Mouse (Mus musculus): ENCODE measurements around the gene Aldh3b1. TPM values are rescaled to one million over a fixed set of nuclear protein-coding genes. Genes with fewer than 3 reads are reported as not detected.
A peak's percentile ranks its signal among the peaks of the same experiment; 100 is the strongest.
"Not testable (repeated sequence)": the region's sequence is repeated elsewhere in the genome, so short reads cannot be mapped to it uniquely, and the experiment has no call there.

Gene Aldh3b1
- polyA plus RNA-seq, 1 experiment from 2014 or later = 16.1 TPM

DNA sequence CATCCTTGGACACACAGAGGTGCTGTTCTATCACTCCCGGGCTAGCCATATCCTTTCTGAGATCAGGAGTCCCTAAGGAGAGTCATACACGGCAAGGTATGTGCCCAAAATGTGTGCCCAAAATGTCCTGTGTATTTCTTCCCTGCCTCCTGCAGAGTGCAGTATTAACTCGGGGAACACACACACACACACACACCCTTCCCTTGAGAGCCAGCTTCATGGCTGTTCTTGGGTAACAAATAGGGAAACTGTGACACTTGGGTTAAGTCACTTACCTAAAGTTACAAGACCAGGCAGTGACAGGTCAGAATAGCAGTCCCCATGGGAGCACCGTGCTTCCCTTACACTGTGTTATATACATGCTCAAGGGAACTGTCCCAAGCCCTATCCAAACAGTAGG is 34.4 kb upstream of the Aldh3b1 start:
- 0 out of 2 replicates have a peak, but pooled peaks have one; percentile 25 for TF ChIP-seq CTCF (IDR thresholded peaks at IDR 0.05; ENCODE audit: low read depth)
- H3K36me3 ChIP-seq (ENCODE audit: control insufficient read depth, insufficient read depth) = no peaks in the 10 kb centered on the region
- no peak overlapping the region for H3K4me2 ChIP-seq (replicated peaks; ENCODE audit: low read depth)
- H3K27ac ChIP-seq (ENCODE audit: low read depth, low read length) = no peak overlapping the region
- H3K9me3 ChIP-seq (ENCODE audit: control insufficient read depth) = no peaks in the 10 kb centered on the region
- ATAC-seq = no peak
- no peak overlapping the region for H3K4me3 ChIP-seq (ENCODE audit: low read depth, low read length)
- WGBS = 70% methylated on average over 4 of the region's 4 CpGs
- H3K4me1 ChIP-seq (replicated peaks; ENCODE audit: control insufficient read depth, insufficient read depth, low read length) = no peaks in the 10 kb centered on the region
- no peak overlapping the region for H3K9ac ChIP-seq (ENCODE audit: low read depth, low read length)
- no peaks in the 10 kb centered on the region for H3K27me3 ChIP-seq (replicated peaks; ENCODE audit: control insufficient read depth, insufficient read depth, low read length)

DNA sequence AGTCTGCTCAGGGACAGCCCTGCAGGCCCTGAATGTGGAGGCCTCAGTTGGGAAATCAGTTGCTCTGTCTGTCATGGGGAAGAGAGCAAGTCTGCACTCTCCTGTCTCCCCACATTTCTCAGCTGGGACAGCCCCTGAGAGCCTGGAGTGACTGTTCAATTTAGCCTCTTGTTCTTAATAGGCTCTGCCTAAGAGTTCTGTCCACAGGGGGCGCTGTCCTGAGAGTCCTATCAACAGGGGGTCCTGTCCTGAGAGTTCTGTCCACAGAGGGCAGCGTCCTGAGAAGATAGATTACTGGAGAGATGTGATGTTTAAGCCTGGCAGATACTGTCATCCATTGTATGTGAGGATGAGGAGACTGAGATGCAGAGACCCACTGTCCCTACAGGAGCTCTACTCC is 32.9 kb upstream of the Aldh3b1 start:
- Histone ChIP-seq H3K9me3 (ENCODE audit: control insufficient read depth) (no peaks in the 10 kb centered on the region), H3K4me1 (replicated peaks; ENCODE audit: control insufficient read depth, insufficient read depth, low read length) (no peaks in the 10 kb centered on the region), H3K27ac (ENCODE audit: low read depth, low read length) (no peak overlapping the region), H3K4me2 (replicated peaks; ENCODE audit: low read depth) (no peak overlapping the region), H3K4me3 (ENCODE audit: low read depth, low read length) (no peak overlapping the region), H3K9ac (ENCODE audit: low read depth, low read length) (no peak overlapping the region), H3K36me3 (ENCODE audit: control insufficient read depth, insufficient read depth) (no peaks in the 10 kb centered on the region), H3K27me3 (replicated peaks; ENCODE audit: control insufficient read depth, insufficient read depth, low read length) (no peaks in the 10 kb centered on the region)
- WGBS = 4% methylated on average over 2 of the region's 2 CpGs
- TF ChIP-seq CTCF (IDR thresholded peaks at IDR 0.05; ENCODE audit: low read depth) = peak; percentile 54
- ATAC-seq = no peak

DNA sequence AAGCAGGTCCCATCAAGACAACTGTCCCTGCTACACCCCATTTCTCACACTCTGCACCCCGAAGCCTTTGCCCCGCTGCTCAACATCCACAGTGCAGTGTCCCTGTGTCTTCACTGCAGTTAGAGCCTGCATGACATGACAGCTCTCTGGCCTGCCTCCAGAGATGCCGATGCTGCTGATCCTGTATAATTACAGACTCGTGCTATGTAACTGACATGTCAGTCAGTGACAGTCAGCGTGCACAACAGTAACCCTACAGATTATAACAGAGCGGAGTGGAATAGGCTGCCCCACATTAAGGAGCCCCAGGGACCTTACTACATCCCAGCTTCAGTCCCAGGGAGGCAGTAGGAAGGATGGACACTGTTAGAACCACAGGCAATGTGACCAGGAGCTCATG is 32.2 kb upstream of the Aldh3b1 start:
- H3K9ac ChIP-seq (ENCODE audit: low read depth, low read length); H3K4me3 ChIP-seq (ENCODE audit: low read depth, low read length); H3K27me3 ChIP-seq (replicated peaks; ENCODE audit: control insufficient read depth, insufficient read depth, low read length); H3K9me3 ChIP-seq (ENCODE audit: control insufficient read depth); H3K36me3 ChIP-seq (ENCODE audit: control insufficient read depth, insufficient read depth); H3K4me2 ChIP-seq (replicated peaks; ENCODE audit: low read depth); H3K4me1 ChIP-seq (replicated peaks; ENCODE audit: control insufficient read depth, insufficient read depth, low read length); H3K27ac ChIP-seq (ENCODE audit: low read depth, low read length); ATAC-seq: not testable (repeated sequence)
- WGBS = 95% methylated on average over 6 of the region's 6 CpGs

DNA sequence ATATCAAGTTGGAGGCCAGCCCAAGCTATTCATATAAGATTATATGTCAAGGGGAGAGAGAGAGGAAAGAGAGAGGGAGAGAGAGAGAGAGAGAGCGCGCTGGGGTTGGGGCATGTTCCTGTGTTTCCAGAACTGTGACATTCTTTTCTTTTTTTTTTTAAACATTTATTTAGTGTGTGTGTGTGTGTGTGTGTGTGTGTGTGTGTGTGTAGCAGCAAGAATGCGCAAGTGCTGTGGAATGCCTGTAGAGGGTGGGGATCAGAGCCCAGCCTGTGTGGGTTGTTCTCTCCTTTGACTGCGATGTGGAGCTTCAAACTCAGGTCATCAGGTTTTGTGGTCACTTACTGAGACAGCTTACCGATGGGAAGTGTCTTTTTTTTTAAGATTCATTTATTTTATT is 30.6 kb upstream of the Aldh3b1 start:
- H3K27ac ChIP-seq (ENCODE audit: low read depth, low read length) = no peak overlapping the region
- no peaks in the 10 kb centered on the region for H3K4me1 ChIP-seq (replicated peaks; ENCODE audit: control insufficient read depth, insufficient read depth, low read length)
- ATAC-seq = no peak
- no peak overlapping the region for H3K4me3 ChIP-seq (ENCODE audit: low read depth, low read length)
- no peaks in the 10 kb centered on the region for H3K27me3 ChIP-seq (replicated peaks; ENCODE audit: control insufficient read depth, insufficient read depth, low read length)
- no peak for TF ChIP-seq CTCF (IDR thresholded peaks at IDR 0.05; ENCODE audit: low read depth)
- no peak overlapping the region for H3K4me2 ChIP-seq (replicated peaks; ENCODE audit: low read depth)
- no peaks in the 10 kb centered on the region for H3K36me3 ChIP-seq (ENCODE audit: control insufficient read depth, insufficient read depth)
- 80% methylated on average over 5 of the region's 5 CpGs for WGBS
- H3K9ac ChIP-seq (ENCODE audit: low read depth, low read length) = no peak overlapping the region
- no peaks in the 10 kb centered on the region for H3K9me3 ChIP-seq (ENCODE audit: control insufficient read depth)

GRCm38 (mm10) chr19:3959030-3959429 is 29.4 kb upstream of the Aldh3b1 start:
- no peaks in the 10 kb centered on the region for H3K4me1 ChIP-seq (replicated peaks; ENCODE audit: control insufficient read depth, insufficient read depth, low read length)
- TF ChIP-seq CTCF (IDR thresholded peaks at IDR 0.05; ENCODE audit: low read depth) = no peak
- H3K4me2 ChIP-seq (replicated peaks; ENCODE audit: low read depth) = no peak overlapping the region
- H3K27me3 ChIP-seq (replicated peaks; ENCODE audit: control insufficient read depth, insufficient read depth, low read length) = no peaks in the 10 kb centered on the region
- H3K27ac ChIP-seq (ENCODE audit: low read depth, low read length) = no peak overlapping the region
- no peaks in the 10 kb centered on the region for H3K9me3 ChIP-seq (ENCODE audit: control insufficient read depth)
- H3K4me3 ChIP-seq (ENCODE audit: low read depth, low read length) = no peak overlapping the region
- ATAC-seq = no peak
- no peak overlapping the region for H3K9ac ChIP-seq (ENCODE audit: low read depth, low read length)
- H3K36me3 ChIP-seq (ENCODE audit: control insufficient read depth, insufficient read depth) = no peaks in the 10 kb centered on the region

DNA sequence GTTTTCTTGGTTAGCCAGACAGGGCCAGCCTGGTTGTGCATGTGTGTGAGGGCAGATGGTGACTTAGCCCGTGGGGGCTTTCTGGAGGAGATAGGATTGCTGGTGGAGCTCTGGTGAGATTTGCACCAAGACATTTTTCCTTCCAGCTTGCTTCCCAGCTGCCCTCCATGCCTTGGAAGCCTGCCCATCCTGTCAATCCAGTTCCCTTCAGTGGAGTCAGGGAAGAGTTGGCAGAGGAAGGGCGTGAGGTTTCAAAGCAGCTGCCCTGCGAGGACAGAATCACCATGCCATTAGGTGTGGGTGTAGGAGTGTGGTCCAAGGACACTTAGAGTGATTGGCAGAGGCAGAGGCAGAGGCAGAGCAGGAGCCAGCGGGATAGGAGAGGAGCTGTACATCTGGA is 28.9 kb upstream of the Aldh3b1 start, which contains the start of gene Aldh3b3:
TSS of gene Aldh3b3 (plus strand) at position 176 of the 400 bp plus-strand sequence.
- Histone ChIP-seq H3K9ac (ENCODE audit: low read depth, low read length) (no peak within 1 kb of the TSS), H3K4me3 (ENCODE audit: low read depth, low read length) (no peak within 1 kb of the TSS), H3K9me3 (ENCODE audit: control insufficient read depth) (no peaks in the 10 kb centered on the region), H3K4me2 (replicated peaks; ENCODE audit: low read depth) (no peak within 1 kb of the TSS), H3K4me1 (replicated peaks; ENCODE audit: control insufficient read depth, insufficient read depth, low read length) (no peaks in the 10 kb centered on the region), H3K27me3 (replicated peaks; ENCODE audit: control insufficient read depth, insufficient read depth, low read length) (no peaks in the 10 kb centered on the region), H3K27ac (ENCODE audit: low read depth, low read length) (no peak within 1 kb of the TSS), H3K36me3 (ENCODE audit: control insufficient read depth, insufficient read depth) (no peaks in the 10 kb centered on the region)
- ATAC-seq = no peak
- 62% methylated on average over 4 of the region's 4 CpGs for WGBS
- no peak for TF ChIP-seq CTCF (IDR thresholded peaks at IDR 0.05; ENCODE audit: low read depth)

DNA sequence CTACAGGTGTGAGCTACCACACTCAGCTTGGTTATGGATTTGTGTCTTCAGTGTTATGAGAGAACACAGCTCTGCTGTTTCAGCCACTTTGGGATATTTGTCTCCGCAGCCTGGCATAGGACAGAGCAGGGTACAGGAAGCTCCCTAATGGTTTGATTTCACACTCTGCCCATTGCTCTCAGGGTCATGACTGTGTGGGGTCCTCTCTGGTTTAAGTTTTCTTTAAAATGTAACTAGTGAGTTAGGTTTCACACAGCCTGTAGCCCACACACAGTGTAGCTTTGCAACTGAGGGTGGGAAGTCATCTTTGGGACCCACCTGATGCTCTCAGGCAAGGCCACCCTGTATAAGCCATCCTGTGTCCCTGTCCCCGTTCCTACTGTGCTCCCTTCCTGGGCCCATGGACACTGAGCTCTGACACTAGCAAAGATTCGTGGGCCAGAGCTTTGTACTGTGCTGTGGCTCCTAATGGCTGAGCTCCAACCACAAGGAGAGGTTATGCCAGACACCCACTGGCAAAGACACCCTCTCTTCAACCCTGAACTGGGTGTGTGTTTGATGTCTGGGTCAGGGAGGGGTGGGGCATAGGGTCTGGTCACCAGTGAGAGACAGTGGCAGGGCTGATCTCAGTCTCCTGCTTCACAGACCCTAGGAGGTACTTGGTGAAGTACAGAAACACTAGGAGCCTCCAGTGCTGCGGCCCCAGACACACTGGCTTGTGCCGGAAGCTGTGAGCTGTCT is 27.9 kb upstream of the Aldh3b1 start:
- not testable (repeated sequence) for H3K4me2 ChIP-seq (replicated peaks; ENCODE audit: low read depth); H3K36me3 ChIP-seq (ENCODE audit: control insufficient read depth, insufficient read depth); H3K27ac ChIP-seq (ENCODE audit: low read depth, low read length); H3K4me1 ChIP-seq (replicated peaks; ENCODE audit: control insufficient read depth, insufficient read depth, low read length); ATAC-seq; H3K9ac ChIP-seq (ENCODE audit: low read depth, low read length); H3K4me3 ChIP-seq (ENCODE audit: low read depth, low read length); H3K27me3 ChIP-seq (replicated peaks; ENCODE audit: control insufficient read depth, insufficient read depth, low read length); H3K9me3 ChIP-seq (ENCODE audit: control insufficient read depth)
- 87% methylated on average over 5 of the region's 5 CpGs for WGBS
